Mouse (Mus musculus): ENCODE results near the gene Lrrc75a. TPM values are rescaled to one million over a fixed set of nuclear protein-coding genes. Genes with fewer than 3 reads are reported as not detected.

The Lrrc75a gene
- polyA plus RNA-seq, 1 experiment from 2014 or later = 19.4 TPM

DNA sequence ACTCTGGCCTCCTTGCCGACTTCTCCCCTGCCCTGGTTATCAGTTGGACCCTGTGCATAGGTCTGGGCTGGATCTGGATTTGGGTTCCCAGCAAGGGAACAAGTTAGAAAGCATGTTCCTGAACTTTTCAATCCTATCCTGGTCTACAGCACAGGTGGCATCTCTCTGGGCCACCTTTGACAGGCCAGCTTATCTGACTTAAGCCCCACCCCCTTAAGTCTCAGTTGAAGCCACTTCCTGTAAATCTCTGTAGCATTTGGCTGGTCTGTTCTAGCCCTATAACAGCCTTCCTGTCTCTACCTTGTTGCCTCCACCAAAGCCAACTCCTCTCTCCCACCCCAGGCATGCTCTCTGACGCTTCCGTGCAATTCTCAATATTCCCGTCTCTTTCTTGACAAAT, 49.8 kb downstream of the Lrrc75a start:
- 68% methylated on average over 4 of the region's 4 CpGs for WGBS
- ATAC-seq (ENCODE audit: insufficient number of reproducible peaks, insufficient read depth, low FRiP score, low read depth) = no peak
- H3K9ac ChIP-seq (ENCODE audit: low read length) = no peak overlapping the region
- H3K9me3 ChIP-seq (ENCODE audit: control insufficient read depth, low read length) = no peaks in the 10 kb centered on the region
- peaks cover 0 to 2% of the 10 kb centered on the region in 2 experiments; a peak in 2 of 4 replicates for H3K4me1 ChIP-seq (ENCODE audit: control insufficient read depth in 2 of 2, insufficient read depth in 2 of 2, low read length in 2 of 2)
- H3K4me2 ChIP-seq (ENCODE audit: low read length) = no peak overlapping the region
- H3K27me3 ChIP-seq (ENCODE audit: control insufficient read depth, insufficient read depth, low read length) = no peaks in the 10 kb centered on the region
- H3K4me3 ChIP-seq (ENCODE audit: control insufficient read depth in 1 of 2, insufficient read depth in 1 of 2, low read depth in 1 of 2, low read length in 2 of 2) = no peak overlapping the region
- H3K27ac ChIP-seq (replicated peaks in 1 of 2; ENCODE audit: control insufficient read depth in 1 of 2, insufficient read depth in 1 of 2, low read depth in 2 of 2, low read length in 2 of 2) = no peak overlapping the region
- H3K36me3 ChIP-seq (ENCODE audit: control insufficient read depth, insufficient read depth, low read length) = 0 out of 2 replicates have a peak, but pooled peaks cover 4% of the 10 kb centered on the region

DNA sequence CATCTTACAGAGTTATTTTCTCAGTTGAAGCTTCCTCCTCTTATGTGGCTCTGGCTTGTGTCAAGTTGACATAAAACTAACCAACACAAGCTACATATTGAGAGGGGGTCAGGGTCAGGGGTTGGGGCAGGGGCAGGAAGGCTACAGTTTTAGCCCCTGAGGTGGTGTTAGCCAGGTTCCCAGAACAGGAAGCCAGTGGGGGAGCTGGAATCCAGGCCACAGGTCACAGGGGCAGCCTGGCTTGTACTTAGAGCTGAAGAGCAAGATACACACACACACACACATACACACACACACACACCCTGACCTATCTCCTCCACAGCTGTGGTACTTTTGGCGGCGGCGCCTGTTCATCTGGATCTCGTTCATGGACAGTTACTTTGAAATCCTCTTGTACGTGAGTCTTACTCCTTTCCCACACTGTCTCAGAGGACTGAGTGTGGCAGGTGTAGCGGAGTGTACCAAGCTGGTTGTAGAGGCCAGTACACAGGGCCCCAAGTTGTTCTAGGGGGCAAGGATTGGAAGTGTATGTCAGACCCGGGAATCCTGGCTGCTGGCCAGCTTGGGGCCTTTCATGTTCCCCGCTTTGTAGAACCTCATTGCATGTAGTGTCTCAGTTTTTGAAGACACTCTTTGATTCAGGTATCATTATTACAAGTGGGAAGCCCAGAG, 56.3 kb downstream of the Lrrc75a start:
- Histone ChIP-seq H3K9ac (ENCODE audit: low read length) (no peak overlapping the region), H3K36me3 (ENCODE audit: control insufficient read depth, insufficient read depth, low read length) (no peaks in the 10 kb centered on the region), H3K27me3 (ENCODE audit: control insufficient read depth, insufficient read depth, low read length) (no peaks in the 10 kb centered on the region), H3K4me1 (ENCODE audit: control insufficient read depth in 2 of 2, insufficient read depth in 2 of 2, low read length in 2 of 2) (peaks cover 5 to 16% of the 10 kb centered on the region in 2 experiments), H3K4me3 (ENCODE audit: control insufficient read depth in 1 of 2, insufficient read depth in 1 of 2, low read depth in 1 of 2, low read length in 2 of 2) (no peak overlapping the region), H3K4me2 (ENCODE audit: low read length) (no peak overlapping the region), H3K27ac (replicated peaks in 1 of 2; ENCODE audit: control insufficient read depth in 1 of 2, insufficient read depth in 1 of 2, low read depth in 2 of 2, low read length in 2 of 2) (no peak overlapping the region; a peak in 1 of 4 replicates), H3K9me3 (ENCODE audit: control insufficient read depth, low read length) (no peaks in the 10 kb centered on the region)
- 44% methylated on average over 8 of the region's 8 CpGs for WGBS
- peak; percentile 57 for ATAC-seq (ENCODE audit: insufficient number of reproducible peaks, insufficient read depth, low FRiP score, low read depth)

DNA sequence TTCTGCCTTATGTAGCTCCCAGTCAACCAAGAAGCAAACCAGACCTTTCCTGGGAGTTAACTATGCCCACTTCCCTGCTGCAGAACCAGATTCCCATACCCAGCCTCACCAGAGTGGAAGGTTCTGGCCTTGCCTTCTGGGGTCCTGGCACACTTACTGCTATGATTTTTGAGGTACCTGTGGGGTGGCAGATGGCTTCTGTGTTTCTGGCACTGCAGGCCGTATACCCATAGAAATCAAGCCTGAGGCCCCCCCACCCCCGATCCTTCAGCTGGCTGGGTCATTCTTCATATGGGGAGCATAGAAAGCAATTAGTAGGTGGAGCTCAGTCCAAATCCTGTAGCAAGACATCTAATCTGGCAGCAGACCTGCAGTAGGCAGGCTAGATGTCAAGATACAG, 57.3 kb downstream of the Lrrc75a start:
- H3K36me3 ChIP-seq (ENCODE audit: control insufficient read depth, insufficient read depth, low read length) = no peaks in the 10 kb centered on the region
- no peak overlapping the region for H3K27ac ChIP-seq (replicated peaks in 1 of 2; ENCODE audit: control insufficient read depth in 1 of 2, insufficient read depth in 1 of 2, low read depth in 2 of 2, low read length in 2 of 2)
- no peak overlapping the region for H3K4me3 ChIP-seq (ENCODE audit: control insufficient read depth in 1 of 2, insufficient read depth in 1 of 2, low read depth in 1 of 2, low read length in 2 of 2)
- no peaks in the 10 kb centered on the region for H3K27me3 ChIP-seq (ENCODE audit: control insufficient read depth, insufficient read depth, low read length)
- no peak overlapping the region for H3K4me2 ChIP-seq (ENCODE audit: low read length)
- peaks cover 5 to 16% of the 10 kb centered on the region in 2 experiments for H3K4me1 ChIP-seq (ENCODE audit: control insufficient read depth in 2 of 2, insufficient read depth in 2 of 2, low read length in 2 of 2)
- WGBS = 90% methylated on average over 2 of the region's 2 CpGs
- no peak overlapping the region for H3K9ac ChIP-seq (ENCODE audit: low read length)
- no peaks in the 10 kb centered on the region for H3K9me3 ChIP-seq (ENCODE audit: control insufficient read depth, low read length)
- no peak for ATAC-seq (ENCODE audit: insufficient number of reproducible peaks, insufficient read depth, low FRiP score, low read depth)

DNA sequence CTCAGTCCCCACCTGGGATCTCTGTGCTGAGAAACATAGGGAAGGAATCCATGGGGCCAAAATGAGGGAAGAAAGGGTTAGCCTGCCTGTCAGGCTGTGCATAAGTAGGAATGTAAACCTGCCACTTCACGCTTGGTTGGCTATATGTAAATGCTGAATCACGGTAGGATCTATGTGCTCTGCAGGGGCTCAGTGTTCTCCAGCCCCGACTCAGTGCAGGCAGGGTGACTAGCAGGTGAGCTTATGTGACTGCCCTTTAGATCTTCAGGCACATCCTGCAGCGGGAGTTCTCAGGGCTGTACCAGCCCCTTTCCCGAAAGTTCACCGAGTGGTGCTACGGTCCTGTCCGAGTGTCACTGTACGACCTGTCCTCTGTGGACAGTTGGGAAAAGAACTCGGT, 58.9 kb downstream of the Lrrc75a start:
- H3K9ac ChIP-seq (ENCODE audit: low read length) = no peak overlapping the region
- H3K4me1 ChIP-seq (ENCODE audit: control insufficient read depth in 2 of 2, insufficient read depth in 2 of 2, low read length in 2 of 2) = peaks cover 5 to 16% of the 10 kb centered on the region in 2 experiments
- 81% methylated on average over 10 of the region's 10 CpGs for WGBS
- H3K27ac ChIP-seq (replicated peaks in 1 of 2; ENCODE audit: control insufficient read depth in 1 of 2, insufficient read depth in 1 of 2, low read depth in 2 of 2, low read length in 2 of 2) = no peak overlapping the region
- H3K36me3 ChIP-seq (ENCODE audit: control insufficient read depth, insufficient read depth, low read length) = no peaks in the 10 kb centered on the region
- no peaks in the 10 kb centered on the region for H3K27me3 ChIP-seq (ENCODE audit: control insufficient read depth, insufficient read depth, low read length)
- ATAC-seq (ENCODE audit: insufficient number of reproducible peaks, insufficient read depth, low FRiP score, low read depth) = no peak
- no peaks in the 10 kb centered on the region for H3K9me3 ChIP-seq (ENCODE audit: control insufficient read depth, low read length)
- H3K4me3 ChIP-seq (ENCODE audit: control insufficient read depth in 1 of 2, insufficient read depth in 1 of 2, low read depth in 1 of 2, low read length in 2 of 2) = no peak overlapping the region
- no peak overlapping the region for H3K4me2 ChIP-seq (ENCODE audit: low read length)

DNA sequence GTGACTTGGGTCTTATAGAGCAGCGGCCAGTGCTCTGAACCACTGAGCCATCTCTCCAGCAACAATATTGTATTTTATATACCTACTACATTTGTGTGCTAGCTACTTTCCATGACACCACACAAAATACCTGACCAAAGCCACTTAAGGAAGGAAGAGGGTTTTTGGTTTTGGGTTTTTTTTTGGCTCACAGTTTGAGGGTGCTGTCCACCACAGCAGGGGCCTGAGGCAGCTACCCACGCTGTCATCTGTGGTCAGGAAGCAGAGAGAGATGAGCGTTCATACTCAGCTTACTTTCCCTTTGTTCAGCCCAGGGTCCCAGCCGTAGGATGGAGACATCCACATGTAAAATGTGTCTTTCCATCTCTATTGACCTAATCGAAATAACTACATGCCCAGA, 61.3 kb downstream of the Lrrc75a start:
- no peak for ATAC-seq (ENCODE audit: insufficient number of reproducible peaks, insufficient read depth, low FRiP score, low read depth)
- Histone ChIP-seq H3K36me3 (ENCODE audit: control insufficient read depth, insufficient read depth, low read length) (no peaks in the 10 kb centered on the region), H3K27ac (replicated peaks in 1 of 2; ENCODE audit: control insufficient read depth in 1 of 2, insufficient read depth in 1 of 2, low read depth in 2 of 2, low read length in 2 of 2) (no peak overlapping the region), H3K9ac (ENCODE audit: low read length) (no peak overlapping the region), H3K4me3 (ENCODE audit: control insufficient read depth in 1 of 2, insufficient read depth in 1 of 2, low read depth in 1 of 2, low read length in 2 of 2) (no peak overlapping the region), H3K27me3 (ENCODE audit: control insufficient read depth, insufficient read depth, low read length) (no peaks in the 10 kb centered on the region), H3K9me3 (ENCODE audit: control insufficient read depth, low read length) (no peaks in the 10 kb centered on the region), H3K4me1 (ENCODE audit: control insufficient read depth in 2 of 2, insufficient read depth in 2 of 2, low read length in 2 of 2) (peaks cover 9 to 21% of the 10 kb centered on the region in 2 experiments), H3K4me2 (ENCODE audit: low read length) (no peak overlapping the region)
- WGBS = 85% methylated on average over 5 of the region's 5 CpGs

DNA sequence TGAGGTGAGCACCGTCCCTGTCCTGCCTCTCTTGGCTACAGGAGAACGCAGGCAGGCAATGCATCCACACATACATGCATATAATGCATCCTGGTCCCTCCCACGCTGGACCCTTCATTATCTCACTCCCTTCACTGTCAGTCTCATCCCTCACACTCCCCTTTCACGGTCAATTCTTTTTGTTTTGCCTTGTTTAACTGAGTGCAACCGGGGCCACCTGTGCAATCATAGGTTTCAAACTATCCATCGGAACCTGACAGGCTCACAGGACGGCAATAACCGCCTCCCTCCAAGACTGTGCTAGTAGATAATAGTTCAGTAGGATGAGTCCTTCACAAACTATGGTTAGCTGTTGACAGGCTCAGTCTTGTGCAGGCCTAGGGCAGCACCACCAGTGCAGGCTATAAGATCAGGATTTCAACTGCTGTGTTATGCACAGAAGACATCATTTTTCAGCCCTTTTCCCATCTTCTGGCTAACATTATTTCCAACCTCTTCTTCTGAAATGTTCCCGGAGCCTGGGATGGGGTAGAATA, 63.6 kb downstream of the Lrrc75a start:
- no peak overlapping the region for H3K4me3 ChIP-seq (ENCODE audit: control insufficient read depth in 1 of 2, insufficient read depth in 1 of 2, low read depth in 1 of 2, low read length in 2 of 2)
- no peak for ATAC-seq (ENCODE audit: insufficient number of reproducible peaks, insufficient read depth, low FRiP score, low read depth)
- H3K4me1 ChIP-seq (ENCODE audit: control insufficient read depth in 2 of 2, insufficient read depth in 2 of 2, low read length in 2 of 2) = peaks cover 4 to 11% of the 10 kb centered on the region in 2 experiments; a peak in 3 of 4 replicates
- no peak overlapping the region for H3K27ac ChIP-seq (replicated peaks in 1 of 2; ENCODE audit: control insufficient read depth in 1 of 2, insufficient read depth in 1 of 2, low read depth in 2 of 2, low read length in 2 of 2)
- no peaks in the 10 kb centered on the region for H3K36me3 ChIP-seq (ENCODE audit: control insufficient read depth, insufficient read depth, low read length)
- H3K9ac ChIP-seq (ENCODE audit: low read length) = no peak overlapping the region
- H3K4me2 ChIP-seq (ENCODE audit: low read length) = no peak overlapping the region
- 77% methylated on average over 9 of the region's 9 CpGs for WGBS
- no peaks in the 10 kb centered on the region for H3K27me3 ChIP-seq (ENCODE audit: control insufficient read depth, insufficient read depth, low read length)
- no peaks in the 10 kb centered on the region for H3K9me3 ChIP-seq (ENCODE audit: control insufficient read depth, low read length)

DNA sequence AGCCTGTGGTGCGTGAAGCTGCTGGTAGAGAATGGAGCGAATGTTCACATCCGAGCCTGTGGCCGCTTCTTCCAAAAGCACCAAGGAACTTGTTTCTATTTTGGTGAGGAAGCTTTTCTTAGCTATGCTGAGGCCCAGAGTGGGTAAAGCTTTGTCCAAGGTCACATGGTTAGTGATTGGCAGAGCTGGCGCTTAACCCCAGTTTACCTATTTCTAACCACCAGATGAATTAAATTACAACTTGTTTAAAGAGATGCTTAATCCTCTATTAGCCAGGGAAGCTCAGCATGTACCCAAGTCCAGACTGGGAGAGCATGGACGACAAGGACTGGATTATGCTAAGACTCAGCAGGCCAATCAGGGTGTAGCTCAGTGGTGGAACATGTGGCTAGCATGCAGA, 65.3 kb downstream of the Lrrc75a start:
- Histone ChIP-seq H3K4me3 (ENCODE audit: control insufficient read depth in 1 of 2, insufficient read depth in 1 of 2, low read depth in 1 of 2, low read length in 2 of 2) (0 out of 4 replicates have a peak overlapping the region, but pooled peaks of 1 of the 2 experiments have one; percentile 0), H3K4me2 (ENCODE audit: low read length) (peak overlapping the region; percentile 38), H3K4me1 (ENCODE audit: control insufficient read depth in 2 of 2, insufficient read depth in 2 of 2, low read length in 2 of 2) (peaks cover 4 to 11% of the 10 kb centered on the region in 2 experiments; a peak in 3 of 4 replicates), H3K36me3 (ENCODE audit: control insufficient read depth, insufficient read depth, low read length) (no peaks in the 10 kb centered on the region), H3K27ac (replicated peaks in 1 of 2; ENCODE audit: control insufficient read depth in 1 of 2, insufficient read depth in 1 of 2, low read depth in 2 of 2, low read length in 2 of 2) (peak overlapping the region; percentile 15 to 55; a peak in 3 of 4 replicates), H3K9me3 (ENCODE audit: control insufficient read depth, low read length) (no peaks in the 10 kb centered on the region), H3K9ac (ENCODE audit: low read length) (peak overlapping the region; percentile 35; the same call in 1 of the 2 replicates), H3K27me3 (ENCODE audit: control insufficient read depth, insufficient read depth, low read length) (no peaks in the 10 kb centered on the region)
- no peak for ATAC-seq (ENCODE audit: insufficient number of reproducible peaks, insufficient read depth, low FRiP score, low read depth)
- WGBS = 44% methylated on average over 6 of the region's 6 CpGs

Measured in heart, embryonic 14.5 days (tissue).